Mouse (Mus musculus) CH12.LX (cell line): ENCODE data around the gene Syngap1.

Experiments
- CTCF ChIP-seq, 2 experiments: IDR thresholded peaks in 1 of 2; conservative IDR thresholded peaks in 1 of 2; 2 replicates each; pipeline ENCODE4 v1.5.1; 2011 to 2012; ENCODE audit warnings: low read depth in 2 of 2, low read length in 2 of 2, improper control_type of control experiment in 1 of 2, inconsistent platforms in 1 of 2, mild to moderate bottlenecking in 1 of 2, moderate library complexity in 1 of 2
- E2F4 ChIP-seq: IDR thresholded peaks from 2 replicates; pipeline ENCODE4 v1.6.1; 2011; ENCODE audit warnings: low read depth, low read length, improper control_type of control experiment; ENCODE audit not compliant: insufficient replicate concordance
- EP300 ChIP-seq: IDR thresholded peaks from 2 replicates; pipeline ENCODE4 v1.6.1; 2011; ENCODE audit warnings: low read length, improper control_type of control experiment
- MAX ChIP-seq: IDR thresholded peaks from 2 replicates; pipeline ENCODE4 v1.6.1; 2011; ENCODE audit warnings: low read length, improper control_type of control experiment
- MYC ChIP-seq: IDR thresholded peaks from 2 replicates; pipeline ENCODE4 v1.6.1; 2011; ENCODE audit warnings: low read depth, mild to moderate bottlenecking, improper control_type of control experiment, low read length
- NRF1 ChIP-seq: IDR thresholded peaks from 2 replicates; pipeline ENCODE4 v1.6.1; 2014; ENCODE audit warnings: low read depth, mild to moderate bottlenecking, inconsistent platforms, low read length, improper control_type of control experiment, moderate library complexity
- POLR2A ChIP-seq: IDR thresholded peaks from 2 replicates; pipeline ENCODE4 v1.6.1; 2011; ENCODE audit warnings: low read depth, mild to moderate bottlenecking, improper control_type of control experiment, low read length
- POLR2AphosphoS2 ChIP-seq: IDR thresholded peaks from 2 replicates; pipeline ENCODE4 v1.6.1; 2011; ENCODE audit warnings: low read depth, low read length, improper control_type of control experiment
- RCOR1 ChIP-seq: conservative IDR thresholded peaks from 2 replicates; pipeline ENCODE4 v1.6.1; 2012; ENCODE audit warnings: low read depth, mild to moderate bottlenecking, inconsistent platforms, low read length, improper control_type of control experiment
- SIN3A ChIP-seq: IDR thresholded peaks from 2 replicates; pipeline ENCODE4 v1.6.1; 2012; ENCODE audit warnings: low read length, improper control_type of control experiment, inconsistent platforms
- TBP ChIP-seq: conservative IDR thresholded peaks from 2 replicates; pipeline ENCODE4 v1.6.1; 2011; ENCODE audit warnings: low read depth, low read length, improper control_type of control experiment
- USF1 ChIP-seq: IDR thresholded peaks from 2 replicates; pipeline ENCODE4 v1.6.1; 2014; ENCODE audit warnings: low read depth, mild to moderate bottlenecking, inconsistent platforms, low read length, improper control_type of control experiment
- ZC3H11A ChIP-seq: IDR thresholded peaks from 2 replicates; pipeline ENCODE4 v1.6.1; 2012; ENCODE audit warnings: low read depth, mild to moderate bottlenecking, inconsistent platforms, low read length, improper control_type of control experiment
- ZKSCAN1 ChIP-seq: IDR thresholded peaks from 2 replicates; pipeline ENCODE4 v1.6.1; 2012; ENCODE audit warnings: low read depth, inconsistent platforms, low read length, improper control_type of control experiment, borderline replicate concordance

DNA sequence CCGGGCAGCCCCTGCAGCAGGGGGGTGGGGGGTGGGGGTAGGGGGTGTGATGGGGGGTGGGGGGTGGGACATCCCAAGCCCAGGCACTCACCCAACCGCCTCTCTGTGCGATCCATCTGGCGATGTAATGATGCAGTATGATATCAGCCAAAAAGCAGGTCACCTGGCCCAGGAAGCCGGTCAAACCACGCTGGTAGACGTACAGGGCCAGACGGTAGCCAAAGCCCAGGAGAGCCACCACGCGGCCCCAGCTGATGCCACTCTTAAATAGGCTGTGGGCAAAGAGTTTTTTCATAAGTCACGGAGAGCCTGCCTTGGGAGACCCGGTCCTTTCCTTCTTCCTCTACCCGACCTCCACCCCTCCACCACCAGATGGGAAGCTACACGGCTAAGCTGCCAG is 80.0 kb downstream of the Syngap1 start:
- TF ChIP-seq CTCF (conservative IDR thresholded peaks at IDR 0.05 in 1 of 2, IDR thresholded peaks at IDR 0.05 in 1 of 2; ENCODE audit: low read depth in 2 of 2, low read length in 2 of 2) (no peak), MYC (no peak), EP300 (no peak), MAX (no peak), POLR2A (no peak), ZC3H11A (no peak), ZKSCAN1 (no peak), NRF1 (no peak), USF1 (no peak), TBP (no peak), SIN3A (no peak), RCOR1 (no peak), E2F4 (no peak), POLR2AphosphoS2 (no peak)
